Mouse (Mus musculus) CH12.LX (cell line): ENCODE measurements around the gene Natd1. TPM values are rescaled to one million over a fixed set of nuclear protein-coding genes. Genes with fewer than 3 reads are reported as not detected.

Experiments used
- DNase-seq: peaks from one replicate; pipeline ENCODE4 v3.0.0-alpha.2; 2013; ENCODE audit errors: extremely low read depth
- H3K27ac ChIP-seq: 2 replicates; pipeline ENCODE4 v1.5.1; 2012; ENCODE audit warnings: low read depth, mild to moderate bottlenecking, control low read depth, moderate library complexity; ENCODE audit not compliant: insufficient read depth
- H3K27me3 ChIP-seq: replicated peaks from 2 replicates; pipeline ENCODE3; 2012; ENCODE audit warnings: inconsistent platforms
- H3K36me3 ChIP-seq, 2 experiments: replicated peaks in 1 of 2; 2 replicates each; pipeline versions ENCODE3 to v1.6.1; 2012; ENCODE audit warnings: inconsistent platforms in 1 of 2, low read length in 1 of 2, mild to moderate bottlenecking in 1 of 2, mixed read lengths in 1 of 2, moderate library complexity in 1 of 2; ENCODE audit not compliant: control insufficient read depth in 1 of 2, insufficient read depth in 1 of 2
- H3K4me1 ChIP-seq, 2 experiments: 2 replicates each; pipeline ENCODE4 v1.6.1; 2012; ENCODE audit warnings: inconsistent platforms in 1 of 2, moderate library complexity in 1 of 2; ENCODE audit not compliant: insufficient read depth in 2 of 2, control insufficient read depth in 1 of 2
- H3K4me2 ChIP-seq: 2 replicates; pipeline ENCODE4 v1.6.1; 2012; ENCODE audit warnings: low read depth, mild to moderate bottlenecking, control low read depth; ENCODE audit not compliant: poor library complexity, insufficient read depth, severe bottlenecking
- H3K4me3 ChIP-seq, 3 experiments: fragments of 150-350 bp in 1 of 3; sonication (generic) in 1 of 3; replicated peaks in 1 of 3; 2 replicates each; pipeline versions ENCODE3 to v1.5.1; 2011 to 2012; ENCODE audit warnings: low read depth in 2 of 3, low read length in 2 of 3, mild to moderate bottlenecking in 2 of 3, moderate library complexity in 2 of 3, control low read depth in 1 of 3, improper control_type of control experiment in 1 of 3, inconsistent platforms in 1 of 3, mixed read lengths in 1 of 3; ENCODE audit not compliant: poor library complexity in 1 of 3
- H3K79me2 ChIP-seq: replicated peaks from 2 replicates; pipeline ENCODE4 v1.6.1; 2012; ENCODE audit warnings: mild to moderate bottlenecking, moderate library complexity; ENCODE audit not compliant: control insufficient read depth, poor library complexity, insufficient read depth, severe bottlenecking; ENCODE audit errors: extremely low read depth
- H3K9ac ChIP-seq: 2 replicates; pipeline ENCODE4 v1.6.1; 2012; ENCODE audit warnings: low read depth, mild to moderate bottlenecking, control low read depth, moderate library complexity; ENCODE audit not compliant: insufficient read depth
- H3K9me3 ChIP-seq: replicated peaks from 2 replicates; pipeline ENCODE3; 2012; ENCODE audit warnings: low read length, inconsistent platforms, mixed read lengths
- CHD1 ChIP-seq: IDR thresholded peaks from 2 replicates; pipeline ENCODE4 v1.6.1; 2012; ENCODE audit warnings: low read depth, low read length, improper control_type of control experiment, inconsistent platforms
- E2F4 ChIP-seq: IDR thresholded peaks from 2 replicates; pipeline ENCODE4 v1.6.1; 2011; ENCODE audit warnings: low read depth, low read length, improper control_type of control experiment; ENCODE audit not compliant: insufficient replicate concordance
- ELF1 ChIP-seq: IDR thresholded peaks from 2 replicates; pipeline ENCODE4 v1.6.1; 2014; ENCODE audit warnings: low read depth, mild to moderate bottlenecking, inconsistent platforms, low read length, improper control_type of control experiment
- ETS1 ChIP-seq: conservative IDR thresholded peaks from 2 replicates; pipeline ENCODE4 v1.6.1; 2012; ENCODE audit warnings: low read depth, mild to moderate bottlenecking, inconsistent platforms, low read length, improper control_type of control experiment, moderate library complexity
- GABPA ChIP-seq: IDR thresholded peaks from 2 replicates; pipeline ENCODE4 v1.6.1; 2012; ENCODE audit warnings: low read depth, low read length, improper control_type of control experiment, inconsistent platforms; ENCODE audit not compliant: insufficient replicate concordance
- JUN ChIP-seq: IDR thresholded peaks from 2 replicates; pipeline ENCODE4 v1.6.1; 2011; ENCODE audit warnings: low read depth, mild to moderate bottlenecking, low read length, improper control_type of control experiment, moderate library complexity; ENCODE audit not compliant: insufficient read depth
- JUND ChIP-seq: conservative IDR thresholded peaks from 2 replicates; pipeline ENCODE4 v1.6.1; 2011; ENCODE audit warnings: low read depth, low read length, improper control_type of control experiment
- KAT2A ChIP-seq: IDR thresholded peaks from 2 replicates; pipeline ENCODE4 v1.6.1; 2012; ENCODE audit warnings: low read length, improper control_type of control experiment, inconsistent platforms; ENCODE audit not compliant: insufficient replicate concordance
- MAFK ChIP-seq: IDR thresholded peaks from 2 replicates; pipeline ENCODE4 v1.6.1; 2011; ENCODE audit warnings: low read length, improper control_type of control experiment; ENCODE audit not compliant: insufficient replicate concordance
- MAX ChIP-seq: IDR thresholded peaks from 2 replicates; pipeline ENCODE4 v1.6.1; 2011; ENCODE audit warnings: low read length, improper control_type of control experiment
- MEF2A ChIP-seq: IDR thresholded peaks from 2 replicates; pipeline ENCODE4 v1.6.1; 2014; ENCODE audit warnings: low read depth, mild to moderate bottlenecking, inconsistent platforms, low read length, improper control_type of control experiment, borderline replicate concordance
- MYC ChIP-seq: IDR thresholded peaks from 2 replicates; pipeline ENCODE4 v1.6.1; 2011; ENCODE audit warnings: low read depth, mild to moderate bottlenecking, improper control_type of control experiment, low read length
- NRF1 ChIP-seq: IDR thresholded peaks from 2 replicates; pipeline ENCODE4 v1.6.1; 2014; ENCODE audit warnings: low read depth, mild to moderate bottlenecking, inconsistent platforms, low read length, improper control_type of control experiment, moderate library complexity
- PAX5 ChIP-seq: IDR thresholded peaks from 2 replicates; pipeline ENCODE4 v1.6.1; 2012; ENCODE audit warnings: low read length, inconsistent platforms, mixed read lengths
- POLR2A ChIP-seq: IDR thresholded peaks from 2 replicates; pipeline ENCODE4 v1.6.1; 2011; ENCODE audit warnings: low read depth, mild to moderate bottlenecking, improper control_type of control experiment, low read length
- POLR2AphosphoS2 ChIP-seq: IDR thresholded peaks from 2 replicates; pipeline ENCODE4 v1.6.1; 2011; ENCODE audit warnings: low read depth, low read length, improper control_type of control experiment
- SIN3A ChIP-seq: IDR thresholded peaks from 2 replicates; pipeline ENCODE4 v1.6.1; 2012; ENCODE audit warnings: low read length, improper control_type of control experiment, inconsistent platforms
- TCF12 ChIP-seq: IDR thresholded peaks from 2 replicates; pipeline ENCODE4 v1.6.1; 2014; ENCODE audit warnings: low read depth, mild to moderate bottlenecking, inconsistent platforms, low read length, improper control_type of control experiment
- ZMIZ1 ChIP-seq: IDR thresholded peaks from 2 replicates; pipeline ENCODE4 v1.6.1; 2012; ENCODE audit warnings: low read depth, mild to moderate bottlenecking, inconsistent platforms, low read length, improper control_type of control experiment
- dilution Hi-C: fragments of 300-500 bp; cut with MboI; formaldehyde crosslinking; loops from 2 replicates; pipeline ENCODE4 v1.14.3; 2020; ENCODE audit warnings: low sequenced_read_pairs; ENCODE audit not compliant: extremely low pct_unique_long_range_greater_than_20kb, extremely low pct_ligation_motif_present
- in situ Hi-C: fragments of 300-500 bp; cut with MboI; formaldehyde crosslinking; loops from 3 replicates; pipeline ENCODE4 v1.14.3; 2019; ENCODE audit warnings: low sequenced_read_pairs, low pct_ligation_motif_present, low pct_unique_long_range_greater_than_20kb, mixed read lengths
- polyA plus RNA-seq: library from polyadenylated mRNA; unstranded; fragments of >175 nt; gene quantifications from 2 replicates; pipeline ENCODE4 v1.2.1, GENCODE M21; 2012; ENCODE audit warnings: low read depth; ENCODE audit not compliant: insufficient read length
- total RNA-seq, 2 experiments: library from RNA; depleted of rRNA; stranded (reverse); fragments of 300-350 nt in 1 of 2; fragments of >200 nt in 1 of 2; gene quantifications; 2 replicates each; pipeline ENCODE4 v1.2.3; 2012 to 2014

The Natd1 gene
- total and polyA plus RNA-seq, 3 experiments = 2.1 to 5.2 (median 5.0) TPM

- no peak overlapping the region for H3K9ac ChIP-seq
- peaks cover 0 to 4% of the 10 kb centered on the region in 2 experiments; a peak in 1 of 4 replicates for H3K4me1 ChIP-seq
- no peak overlapping the region for H3K4me3 ChIP-seq
- DNase-seq = no peak
- dilution Hi-C loops = no loop called here
- H3K4me2 ChIP-seq = no peak overlapping the region
- in situ Hi-C loops = no loop called here
- no peak for TF ChIP-seq PAX5
- TF ChIP-seq SIN3A = no peak
- TF ChIP-seq MYC = no peak
- TF ChIP-seq ELF1 = no peak
- no peak for TF ChIP-seq MEF2A
- no peak for TF ChIP-seq GABPA
- H3K27ac ChIP-seq = no peak overlapping the region
- H3K9me3 ChIP-seq = no peaks in the 10 kb centered on the region
- no peaks in the 10 kb centered on the region for H3K79me2 ChIP-seq
- H3K27me3 ChIP-seq = no peaks in the 10 kb centered on the region
- peaks cover 52 to 80% of the 10 kb centered on the region in 2 experiments for H3K36me3 ChIP-seq
Observed at GRCm38 (mm10) chr11:60952362-60952761, 37.8 kb upstream of the Natd1 start.

- Histone ChIP-seq H3K79me2 (no peaks in the 10 kb centered on the region), H3K4me2 (no peak overlapping the region), H3K9ac (no peak overlapping the region), H3K4me3 (no peak overlapping the region), H3K36me3 (peaks cover 56 to 84% of the 10 kb centered on the region in 2 experiments), H3K9me3 (no peaks in the 10 kb centered on the region), H3K27ac (no peak overlapping the region), H3K27me3 (no peaks in the 10 kb centered on the region), H3K4me1 (peaks cover 0 to 3% of the 10 kb centered on the region in 2 experiments; a peak in 1 of 4 replicates)
- no peak for DNase-seq
- in situ Hi-C loops = no loop called here
- dilution Hi-C loops = no loop called here
- TF ChIP-seq ETS1 (no peak), MAX (no peak), ZMIZ1 (no peak), KAT2A (no peak), PAX5 (no peak), CHD1 (no peak), MAFK (no peak), POLR2AphosphoS2 (no peak), JUN (no peak), POLR2A (no peak), TCF12 (no peak), MYC (no peak), SIN3A (no peak), NRF1 (no peak), JUND (no peak), E2F4 (no peak)
Observed at GRCm38 (mm10) chr11:60951896-60952295, 37.3 kb upstream of the Natd1 start.
